Mouse (Mus musculus): ENCODE data around the gene Olfr218.
"Not testable (repeated sequence)": the region's sequence is repeated elsewhere in the genome, so short reads cannot be mapped to it uniquely, and the experiment has no call there.

Olfr218 gene

GRCm38 (mm10) chr1:173197508-173197907 is at the start of gene Olfr218:
Olfr218 (plus strand) TSS chr1:173197808.
- DNase-seq (ENCODE audit: low read depth, low spot score) = no peak

GRCm38 (mm10) chr1:173174154-173174842 is 23.3 kb upstream of the Olfr218 start:
- no peak for DNase-seq (ENCODE audit: low read depth, low spot score)

- DNase-seq (ENCODE audit: low read depth, low spot score) = no peak
These were observed 7.1 kb upstream of the Olfr218 start, which contains the start of gene Olfr1406 for GRCm38 (mm10) chr1:173190540-173190939. Olfr1406 (minus strand) TSS chr1:173190640.

- no peak for DNase-seq (ENCODE audit: low read depth, low spot score)
These were observed 5.5 kb upstream of the Olfr218 start for GRCm38 (mm10) chr1:173192059-173192458.

- peak; percentile 32 for DNase-seq (ENCODE audit: low read depth, low spot score)
These were observed 1.2 kb upstream of the Olfr218 start for GRCm38 (mm10) chr1:173196359-173196758.

GRCm38 (mm10) chr1:173212092-173212491 is 14.5 kb downstream of the Olfr218 start, which contains the start of gene Olfr1404:
Olfr1404 (plus strand) TSS chr1:173212392.
- DNase-seq (ENCODE audit: low read depth, low spot score) = no peak

GRCm38 (mm10) chr1:173216481-173216880 is 18.9 kb downstream of the Olfr218 start:
- no peak for DNase-seq (ENCODE audit: low read depth, low spot score)

GRCm38 (mm10) chr1:173227081-173227480 is 29.5 kb downstream of the Olfr218 start, which contains the start of gene Fcer1a:
Fcer1a (minus strand) TSS chr1:173227214.
- DNase-seq (ENCODE audit: low read depth, low spot score) = no peak

- not testable (repeated sequence) for DNase-seq (ENCODE audit: low read depth, low spot score)
These were observed 39.4 kb downstream of the Olfr218 start for GRCm38 (mm10) chr1:173237004-173237403.

- DNase-seq (ENCODE audit: low read depth, low spot score) = no peak
These were observed 52.3 kb downstream of the Olfr218 start for GRCm38 (mm10) chr1:173249888-173250287.

All from ES-CJ7 (cell line).